Mouse (Mus musculus): ENCODE results near the gene Rbbp4. TPM values are rescaled to one million over a fixed set of nuclear protein-coding genes. Genes with fewer than 3 reads are reported as not detected.

The Rbbp4 gene
- polyA plus RNA-seq, 1 experiment from 2014 or later: 153 TPM

- H3K9ac ChIP-seq (ENCODE audit: low read length): no peak overlapping the region
- DNase-seq (ENCODE audit: low spot score): peak; percentile 86
Observed at GRCm38 (mm10) chr4:129350644-129351043, 15.5 kb upstream of the Rbbp4 start.

DNA sequence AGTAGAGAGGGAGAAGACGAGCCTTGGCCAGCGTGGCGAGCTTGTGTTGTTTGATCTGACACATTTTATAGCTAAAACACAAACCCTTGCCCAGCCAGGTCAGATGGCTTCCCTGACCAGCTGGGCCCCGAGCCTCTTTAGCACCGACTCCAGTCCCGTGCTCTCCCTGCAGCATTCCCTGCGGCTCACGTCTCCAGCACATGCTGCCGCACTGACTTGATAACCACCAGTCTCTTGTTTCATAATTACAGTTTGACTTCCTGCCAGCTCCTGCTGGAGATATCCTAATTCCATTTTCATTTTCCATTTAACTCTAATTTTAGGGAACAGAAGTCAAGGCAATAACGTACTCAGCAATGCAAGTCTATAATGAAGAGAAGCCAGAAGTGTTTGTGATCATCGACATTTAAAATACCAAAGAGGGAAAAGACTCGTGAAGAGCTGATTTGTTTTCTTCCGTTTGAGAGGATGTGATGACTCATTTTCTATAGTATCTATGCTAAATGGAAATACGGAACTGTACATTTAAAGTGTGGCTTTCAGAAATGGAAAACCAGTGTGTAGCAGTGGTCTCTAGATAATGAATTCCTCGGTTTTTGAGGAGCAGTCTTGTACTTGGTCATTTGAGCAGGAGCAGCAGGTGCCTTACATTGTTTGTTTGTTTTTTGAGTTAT, 11.4 kb upstream of the Rbbp4 start:
- H3K9ac ChIP-seq (ENCODE audit: low read length): no peak overlapping the region
- H3K4me3 ChIP-seq (ENCODE audit: low read depth, low read length): no peak overlapping the region
- no peak overlapping the region for H3K4me2 ChIP-seq (replicated peaks; ENCODE audit: low read depth)
- H3K27ac ChIP-seq (replicated peaks): no peak overlapping the region
- ATAC-seq (ENCODE audit: low FRiP score, low TSS enrichment): no peak
- TF ChIP-seq EP300 (optimal IDR thresholded peaks at IDR 0.05): no peak
- no peak for TF ChIP-seq CTCF (IDR thresholded peaks at IDR 0.05; ENCODE audit: low read depth)
- no peaks in the 10 kb centered on the region for H3K27me3 ChIP-seq (ENCODE audit: control insufficient read depth, insufficient read depth, low read length)
- WGBS: 76% methylated on average over 15 of the region's 15 CpGs
- no peaks in the 10 kb centered on the region for H3K9me3 ChIP-seq (ENCODE audit: control insufficient read depth, low read length)
- no peak for DNase-seq (ENCODE audit: low spot score)
- no peaks in the 10 kb centered on the region for H3K4me1 ChIP-seq (replicated peaks; ENCODE audit: control insufficient read depth, insufficient read depth)
- peaks cover 11% of the 10 kb centered on the region; the same call in 1 of the 2 replicates for H3K36me3 ChIP-seq (ENCODE audit: control insufficient read depth, insufficient read depth, low read length)

More at GRCm38 (mm10) chr4:129350644-129351043, 15.5 kb upstream of the Rbbp4 start:
- Histone ChIP-seq H3K27ac (replicated peaks) (no peak overlapping the region), H3K9me3 (ENCODE audit: control insufficient read depth, low read length) (no peaks in the 10 kb centered on the region), H3K27me3 (ENCODE audit: control insufficient read depth, insufficient read depth, low read length) (no peaks in the 10 kb centered on the region), H3K4me3 (ENCODE audit: low read depth, low read length) (no peak overlapping the region), H3K4me2 (replicated peaks; ENCODE audit: low read depth) (no peak overlapping the region), H3K4me1 (replicated peaks; ENCODE audit: control insufficient read depth, insufficient read depth) (no peaks in the 10 kb centered on the region), H3K36me3 (ENCODE audit: control insufficient read depth, insufficient read depth, low read length) (peaks cover 11% of the 10 kb centered on the region; the same call in 1 of the 2 replicates)
- ATAC-seq (ENCODE audit: low FRiP score, low TSS enrichment): peak; percentile 84
- WGBS: 6% methylated on average over 1 of the region's 1 CpGs
- no peak for TF ChIP-seq EP300 (optimal IDR thresholded peaks at IDR 0.05)
- peak; percentile 97 for TF ChIP-seq CTCF (IDR thresholded peaks at IDR 0.05; ENCODE audit: low read depth)

DNA sequence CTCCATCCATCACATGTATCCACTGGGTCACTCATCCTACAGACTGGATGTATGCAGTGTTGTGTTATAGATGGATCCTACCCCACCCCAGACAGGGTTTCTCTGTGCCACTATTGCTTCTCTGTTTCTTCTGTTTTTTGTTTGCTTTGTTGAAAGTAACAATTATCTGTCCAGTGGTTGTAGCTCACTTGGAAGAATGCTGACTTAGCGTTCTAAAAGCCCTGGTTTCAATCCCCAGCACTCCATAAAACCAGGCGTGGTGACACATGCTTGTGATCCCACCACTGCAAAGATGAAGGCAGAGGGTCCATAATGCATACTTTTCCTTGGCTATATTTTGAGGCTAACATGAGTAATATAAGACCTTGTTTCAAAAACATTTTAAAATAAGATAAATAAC, 7.5 kb upstream of the Rbbp4 start:
- Histone ChIP-seq H3K27ac (replicated peaks) (no peak overlapping the region), H3K9me3 (ENCODE audit: control insufficient read depth, low read length) (no peaks in the 10 kb centered on the region), H3K4me3 (ENCODE audit: low read depth, low read length) (no peak overlapping the region), H3K9ac (ENCODE audit: low read length) (no peak overlapping the region), H3K27me3 (ENCODE audit: control insufficient read depth, insufficient read depth, low read length) (no peaks in the 10 kb centered on the region), H3K36me3 (ENCODE audit: control insufficient read depth, insufficient read depth, low read length) (peaks cover 11% of the 10 kb centered on the region; the same call in 1 of the 2 replicates), H3K4me1 (replicated peaks; ENCODE audit: control insufficient read depth, insufficient read depth) (no peaks in the 10 kb centered on the region), H3K4me2 (replicated peaks; ENCODE audit: low read depth) (no peak overlapping the region)
- 88% methylated on average over 2 of the region's 2 CpGs for WGBS
- DNase-seq (ENCODE audit: low spot score) (no peak), ATAC-seq (ENCODE audit: low FRiP score, low TSS enrichment) (no peak)
- no peak for TF ChIP-seq CTCF (IDR thresholded peaks at IDR 0.05; ENCODE audit: low read depth)
- no peak for TF ChIP-seq EP300 (optimal IDR thresholded peaks at IDR 0.05)

DNA sequence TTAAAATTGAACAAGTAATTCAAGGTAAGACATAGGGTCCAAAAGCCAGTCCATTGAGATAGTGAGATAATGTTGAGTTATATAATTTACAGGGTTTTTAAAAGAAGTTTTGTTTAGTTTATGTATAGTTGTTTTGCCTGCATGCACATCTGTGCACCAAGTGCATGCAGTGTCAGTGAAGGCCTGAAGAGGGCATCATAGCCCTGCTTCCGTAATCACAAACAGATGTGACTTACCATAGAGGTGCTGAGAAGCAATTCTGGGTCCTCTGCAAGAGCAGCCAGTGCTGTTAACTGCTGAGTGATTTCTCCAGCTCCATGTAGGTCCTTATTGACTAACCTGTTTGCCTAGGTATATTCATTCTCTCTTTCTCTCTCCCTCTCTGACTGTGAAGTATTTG, 6.7 kb upstream of the Rbbp4 start:
- H3K36me3 ChIP-seq (ENCODE audit: control insufficient read depth, insufficient read depth, low read length): peaks cover 11% of the 10 kb centered on the region; the same call in 1 of the 2 replicates
- H3K9me3 ChIP-seq (ENCODE audit: control insufficient read depth, low read length): no peaks in the 10 kb centered on the region
- no peak overlapping the region for H3K4me2 ChIP-seq (replicated peaks; ENCODE audit: low read depth)
- 92% methylated on average over 1 of the region's 1 CpGs for WGBS
- no peaks in the 10 kb centered on the region for H3K27me3 ChIP-seq (ENCODE audit: control insufficient read depth, insufficient read depth, low read length)
- ATAC-seq (ENCODE audit: low FRiP score, low TSS enrichment) (no peak), DNase-seq (ENCODE audit: low spot score) (no peak)
- H3K4me3 ChIP-seq (ENCODE audit: low read depth, low read length): no peak overlapping the region
- TF ChIP-seq EP300 (optimal IDR thresholded peaks at IDR 0.05) (no peak), CTCF (IDR thresholded peaks at IDR 0.05; ENCODE audit: low read depth) (peak; percentile 47)
- no peaks in the 10 kb centered on the region for H3K4me1 ChIP-seq (replicated peaks; ENCODE audit: control insufficient read depth, insufficient read depth)
- no peak overlapping the region for H3K9ac ChIP-seq (ENCODE audit: low read length)
- H3K27ac ChIP-seq (replicated peaks): no peak overlapping the region

DNA sequence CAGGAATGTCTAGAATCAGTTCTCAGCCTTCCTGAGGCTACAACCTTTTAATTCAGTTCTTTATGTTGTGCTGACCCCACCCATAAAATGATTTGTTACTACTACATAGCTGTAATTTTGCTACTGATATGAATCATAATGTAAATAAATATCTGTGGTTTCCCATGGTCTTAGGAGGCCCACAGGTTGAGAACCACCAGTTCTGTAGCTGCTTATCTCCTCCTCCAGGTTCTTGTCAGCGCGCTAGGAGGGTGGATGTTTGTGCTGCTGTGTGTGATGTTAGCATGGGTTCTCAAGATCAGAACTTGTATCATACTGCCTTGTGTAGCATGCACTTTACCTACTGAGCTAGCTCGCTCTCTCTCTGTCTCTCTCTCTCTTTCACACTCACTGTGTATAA, 4.6 kb upstream of the Rbbp4 start:
- no peak overlapping the region for H3K9ac ChIP-seq (ENCODE audit: low read length)
- H3K36me3 ChIP-seq (ENCODE audit: control insufficient read depth, insufficient read depth, low read length): peaks cover 4% of the 10 kb centered on the region; the same call in 1 of the 2 replicates
- no peaks in the 10 kb centered on the region for H3K27me3 ChIP-seq (ENCODE audit: control insufficient read depth, insufficient read depth, low read length)
- H3K4me1 ChIP-seq (replicated peaks; ENCODE audit: control insufficient read depth, insufficient read depth): no peaks in the 10 kb centered on the region
- H3K4me2 ChIP-seq (replicated peaks; ENCODE audit: low read depth): no peak overlapping the region
- TF ChIP-seq CTCF (IDR thresholded peaks at IDR 0.05; ENCODE audit: low read depth) (no peak), EP300 (optimal IDR thresholded peaks at IDR 0.05) (no peak)
- 88% methylated on average over 3 of the region's 3 CpGs for WGBS
- H3K27ac ChIP-seq (replicated peaks): no peak overlapping the region
- ATAC-seq (ENCODE audit: low FRiP score, low TSS enrichment): no peak
- no peak overlapping the region for H3K4me3 ChIP-seq (ENCODE audit: low read depth, low read length)
- DNase-seq (ENCODE audit: low spot score): no peak
- no peaks in the 10 kb centered on the region for H3K9me3 ChIP-seq (ENCODE audit: control insufficient read depth, low read length)

DNA sequence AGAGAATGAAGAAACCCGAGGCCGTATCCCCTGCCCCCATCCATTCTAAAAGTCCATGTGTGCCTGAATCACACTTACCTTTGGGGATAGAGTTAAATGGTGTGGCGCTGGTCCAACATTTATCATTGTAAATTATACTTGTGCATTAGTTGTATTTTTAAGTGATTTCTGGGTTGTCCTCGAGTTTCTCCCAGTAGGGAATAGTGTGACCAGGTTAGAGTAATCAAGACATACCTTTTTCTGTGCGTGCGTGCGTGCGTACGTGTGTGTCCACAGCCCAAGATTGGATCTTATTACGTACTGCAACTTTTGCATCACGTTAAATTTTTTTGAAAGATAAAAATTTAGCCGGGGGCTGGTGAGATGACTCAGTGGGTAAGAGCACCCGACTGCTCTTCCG, 1.1 kb upstream of the Rbbp4 start:
- Histone ChIP-seq H3K4me1 (replicated peaks; ENCODE audit: control insufficient read depth, insufficient read depth) (0 out of 2 replicates have a peak, but pooled peaks cover 2% of the 10 kb centered on the region), H3K9ac (ENCODE audit: low read length) (peak overlapping the region; percentile 64), H3K9me3 (ENCODE audit: control insufficient read depth, low read length) (no peaks in the 10 kb centered on the region), H3K4me3 (ENCODE audit: low read depth, low read length) (peak overlapping the region; percentile 86), H3K36me3 (ENCODE audit: control insufficient read depth, insufficient read depth, low read length) (0 out of 2 replicates have a peak, but pooled peaks cover 3% of the 10 kb centered on the region), H3K4me2 (replicated peaks; ENCODE audit: low read depth) (peak overlapping the region; percentile 80), H3K27ac (replicated peaks) (peak overlapping the region; percentile 96), H3K27me3 (ENCODE audit: control insufficient read depth, insufficient read depth, low read length) (no peaks in the 10 kb centered on the region)
- no peak for TF ChIP-seq EP300 (optimal IDR thresholded peaks at IDR 0.05)
- TF ChIP-seq CTCF (IDR thresholded peaks at IDR 0.05; ENCODE audit: low read depth): no peak
- DNase-seq (ENCODE audit: low spot score): no peak
- no peak for ATAC-seq (ENCODE audit: low FRiP score, low TSS enrichment)
- WGBS: 37% methylated on average over 14 of the region's 14 CpGs
